Mouse (Mus musculus): Measurements from ENCODE around the gene Kif3b. TPM values are rescaled to one million over a fixed set of nuclear protein-coding genes. Genes with fewer than 3 reads are reported as not detected.
"Not testable (repeated sequence)": the region's sequence is repeated elsewhere in the genome, so short reads cannot be mapped to it uniquely, and the experiment has no call there.

Kif3b gene
- total RNA-seq, 4 experiments from 2014 or later: 28.7 to 34.4 (median 32.1) TPM

DNA sequence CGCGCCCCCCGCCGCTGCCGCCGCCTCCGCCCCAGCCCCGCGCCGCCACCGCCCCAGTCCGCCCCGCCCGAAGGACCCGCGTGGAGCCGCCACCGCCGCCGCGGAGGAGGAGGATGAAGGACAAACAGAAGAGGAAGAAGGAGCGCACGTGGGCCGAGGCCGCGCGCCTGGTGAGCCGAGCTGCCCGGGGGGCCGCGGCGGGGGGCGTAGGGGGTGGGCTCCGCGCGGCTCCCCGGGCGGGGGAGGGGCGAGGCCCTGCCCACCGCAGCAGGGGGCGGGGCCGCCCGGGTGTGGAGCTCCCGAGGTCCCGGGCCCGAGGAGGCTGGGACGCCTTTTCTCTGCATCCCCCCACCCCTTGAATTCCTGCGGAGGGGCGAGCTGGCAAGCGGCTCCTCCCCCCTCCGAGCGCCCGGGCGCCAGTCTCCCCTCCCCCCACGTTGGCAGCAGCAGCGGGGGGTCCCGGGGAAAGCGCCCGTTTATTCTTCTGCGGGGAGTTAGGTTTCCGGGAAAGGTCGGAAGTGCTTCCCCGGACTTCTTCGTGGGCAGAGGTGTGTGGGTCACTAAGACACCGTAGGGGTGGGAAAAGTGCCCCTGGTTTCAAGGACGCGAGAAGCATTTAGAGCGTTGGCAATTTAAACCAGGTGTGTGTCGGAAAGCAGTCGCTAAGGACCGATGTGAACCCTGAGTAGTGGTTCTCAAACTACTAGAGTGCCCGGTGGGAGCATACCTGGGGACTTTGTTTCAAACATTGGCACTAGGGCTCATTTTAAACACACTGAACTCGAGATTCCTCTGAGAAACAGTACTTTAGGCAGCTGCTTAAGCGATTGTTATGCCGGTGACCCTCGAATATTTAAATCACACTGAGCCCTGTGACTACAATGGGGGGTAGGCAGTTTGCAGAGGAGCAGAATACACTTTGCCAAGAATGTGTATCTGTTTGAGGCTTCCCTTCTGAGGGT lies 55.3 kb downstream of the Kif3b start:
- DNase-seq: peak; percentile 34

GRCm38 (mm10) chr2:153347183-153347781 lies 56.1 kb downstream of the Kif3b start:
- no peak for DNase-seq

- DNase-seq: no peak
Measured at GRCm38 (mm10) chr2:153348100-153348831, 57.1 kb downstream of the Kif3b start.

- no peak for DNase-seq
Measured at GRCm38 (mm10) chr2:153350552-153351181, 59.5 kb downstream of the Kif3b start.

DNA sequence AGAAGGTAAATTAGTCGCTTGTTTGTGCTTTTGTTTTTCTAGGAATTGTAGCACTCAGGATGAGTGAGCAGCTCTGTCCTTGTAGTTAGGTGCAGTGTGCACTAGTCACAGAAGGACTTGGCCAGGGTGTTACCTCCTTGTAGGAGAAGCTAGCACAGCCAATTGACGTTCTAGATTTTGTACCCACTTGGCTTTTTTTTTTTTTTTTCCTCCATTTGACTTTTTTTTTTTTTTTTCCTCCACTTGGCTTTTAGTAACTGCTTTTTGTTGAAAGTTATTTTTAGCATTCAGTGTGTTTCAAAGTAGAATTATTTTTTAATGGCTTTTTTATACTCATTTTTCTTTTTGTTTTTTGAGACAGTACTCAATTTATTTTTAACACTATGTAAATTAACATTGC lies 63.4 kb downstream of the Kif3b start:
- DNase-seq: no peak

DNA sequence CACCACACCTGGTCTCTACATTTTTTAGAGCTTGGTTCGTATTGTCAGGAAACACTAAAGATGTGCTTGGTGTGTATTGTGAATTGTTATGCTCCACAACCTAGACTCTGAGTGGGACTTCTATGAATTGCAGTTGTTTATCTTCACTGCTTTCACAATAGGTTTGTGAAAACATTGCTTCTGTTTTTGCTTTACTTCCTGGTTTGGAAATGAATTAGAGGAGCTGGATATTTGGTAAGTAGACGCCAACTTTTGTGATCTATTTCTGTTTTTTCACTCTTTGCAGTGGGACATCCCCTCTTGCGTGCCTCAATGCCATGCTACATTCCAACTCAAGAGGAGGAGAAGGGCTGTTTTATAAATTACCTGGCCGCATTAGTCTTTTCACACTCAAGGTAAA lies 65.6 kb downstream of the Kif3b start:
- DNase-seq: no peak

DNA sequence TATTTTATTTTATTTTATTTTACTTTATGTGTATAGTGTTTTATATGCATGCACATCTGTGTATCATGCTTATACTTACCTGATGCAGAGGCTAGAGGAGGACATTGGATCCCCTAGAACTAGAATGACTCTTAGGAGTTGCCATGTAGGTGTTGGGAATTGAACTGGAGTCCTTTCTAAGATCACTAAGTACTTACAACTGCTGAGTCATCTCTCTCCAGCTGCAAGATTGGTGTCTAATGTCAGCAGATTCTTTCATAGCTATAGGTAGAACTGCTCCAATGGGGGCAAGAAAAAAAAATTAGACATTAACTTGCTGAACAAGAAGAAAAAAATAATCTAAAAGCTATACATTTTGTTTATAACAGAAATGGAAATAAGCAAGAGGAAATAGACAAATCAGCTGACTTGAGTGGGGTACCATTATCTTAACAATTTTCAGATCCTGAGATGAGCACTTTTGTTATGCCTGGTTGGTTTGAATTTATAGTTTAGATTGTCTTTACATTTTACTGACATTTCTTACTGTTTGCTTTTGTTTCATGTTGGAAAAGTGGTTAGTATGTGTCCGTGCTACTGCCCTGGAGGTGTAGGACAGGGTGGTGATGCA lies 70.0 kb downstream of the Kif3b start:
- no peak for DNase-seq

- DNase-seq: not testable (repeated sequence)
Measured at GRCm38 (mm10) chr2:153364531-153364930, 73.3 kb downstream of the Kif3b start.

DNA sequence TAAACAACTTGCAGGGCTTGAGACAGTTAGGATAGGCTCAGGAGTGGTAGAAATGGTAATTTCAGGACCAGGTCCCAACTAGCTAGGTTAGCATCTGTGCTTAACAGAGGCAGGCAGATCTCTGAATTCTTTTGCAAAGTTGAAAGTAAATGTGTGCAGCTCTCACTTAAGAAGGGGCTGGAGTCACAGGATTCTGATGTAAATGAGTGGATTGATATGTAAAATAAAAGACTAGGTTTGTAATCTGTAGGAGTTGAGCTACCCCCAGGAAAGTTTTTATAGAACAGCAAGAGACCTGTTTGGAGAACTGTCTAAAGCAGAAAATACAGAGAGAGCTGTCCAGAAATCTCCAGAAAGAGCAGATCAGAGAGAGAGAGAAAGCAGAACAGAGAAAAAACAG lies 79.7 kb downstream of the Kif3b start:
- no peak for DNase-seq

DNA sequence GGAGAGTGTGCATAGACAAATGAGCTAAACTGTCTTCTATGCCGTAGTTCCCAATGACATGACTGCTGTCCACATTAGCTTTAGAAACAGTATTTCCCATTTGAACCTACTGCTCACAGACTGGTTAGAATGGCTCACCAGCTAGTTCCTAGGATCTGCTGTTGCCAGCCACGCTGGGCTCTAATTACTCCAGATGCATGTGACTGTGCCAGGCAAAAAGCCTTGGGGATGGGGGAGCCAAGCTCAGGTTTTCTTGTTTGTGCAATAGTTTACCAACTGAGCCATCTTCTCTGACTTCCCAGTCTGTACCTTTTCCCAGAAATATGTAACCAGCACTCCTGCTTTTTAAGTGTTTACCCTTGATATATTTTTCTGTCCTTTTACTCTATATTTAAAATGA lies 84.2 kb downstream of the Kif3b start:
- DNase-seq: no peak

GRCm38 (mm10) chr2:153380479-153380878 lies 89.3 kb downstream of the Kif3b start:
- no peak for DNase-seq

Other genes with a start within 250 kb of the Kif3b start
- gene Ccm2l, start 225.5 kb upstream of the Kif3b start, total RNA-seq (2022): 10 to 100 TPM in 3 of 4 experiments, 1 to 10 TPM in 1; 9.0 to 19.5 (median 14.7) TPM
- 1 to 10 TPM; 3.3 to 5.5 (median 4.5) TPM for gene Hck, start 182.9 kb upstream of the Kif3b start, total RNA-seq (2022)
- gene Tm9sf4, start 130.1 kb upstream of the Kif3b start, total RNA-seq (2022): 100 to 1,000 TPM in 3 of 4 experiments, 10 to 100 TPM in 1; 96.3 to 115 (median 112) TPM
- 1 to 10 TPM; 3.5 to 5.0 (median 3.9) TPM for gene Tspyl3, start 66.0 kb upstream of the Kif3b start, total RNA-seq (2022)
- 10 to 100 TPM in 2 of 4 experiments, 1 to 10 TPM in 2; 9.0 to 14.0 (median 11.6) TPM for gene Plagl2, start 50.0 kb upstream of the Kif3b start, total RNA-seq (2022)
- gene Pofut1, start 49.9 kb upstream of the Kif3b start, total RNA-seq (2022): 10 to 100 TPM; 74.6 to 88.0 (median 79.3) TPM
- 10 to 100 TPM; 31.1 to 39.8 (median 33.2) TPM for gene Asxl1, start 54.4 kb downstream of the Kif3b start, total RNA-seq (2022)
- gene 4930404H24Rik, start 201.4 kb downstream of the Kif3b start, total RNA-seq (2022): not detected
- 10 to 100 TPM in 3 of 4 experiments, 1 to 10 TPM in 1; 9.9 to 19.6 (median 12.8) TPM for gene Nol4l, start 238.6 kb downstream of the Kif3b start, total RNA-seq (2022)